Mouse (Mus musculus): ENCODE measurements around the gene Hectd4.

DNA sequence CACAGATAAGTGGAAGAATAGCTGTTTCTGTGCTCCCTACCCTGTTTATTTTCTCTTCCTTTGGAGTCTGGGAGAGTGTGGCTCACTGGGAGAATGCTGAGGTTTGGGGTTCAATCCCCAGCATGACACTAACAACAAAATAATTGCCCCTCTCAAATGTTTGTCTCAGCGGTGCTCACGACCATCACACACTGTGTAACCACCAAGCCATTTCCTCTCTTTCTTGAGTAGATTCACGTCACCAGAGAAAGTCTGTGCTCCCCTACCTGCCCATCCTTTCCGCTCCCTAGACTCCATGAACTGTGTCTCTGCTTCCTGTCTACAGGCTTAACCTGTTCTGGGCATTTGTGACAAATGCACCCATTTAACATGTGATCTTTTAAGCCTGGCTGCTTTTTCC, 115.4 kb downstream of the Hectd4 start:
- TF ChIP-seq POLR2A (IDR thresholded peaks at IDR 0.05; ENCODE audit: extremely low read depth, insufficient read depth, low read length) (no peak), CTCF (IDR thresholded peaks at IDR 0.05; ENCODE audit: extremely low read depth, insufficient read depth, low read length) (no peak)
